Mouse (Mus musculus) forebrain, embryonic 11.5 days (tissue): ENCODE results near the gene Tsn. TPM values are rescaled to one million over a fixed set of nuclear protein-coding genes. Genes with fewer than 3 reads are reported as not detected.

ENCODE experiments used
- ATAC-seq: fragments of 200-750 bp; cut with Nextera tagmentation; replicated peaks from 2 replicates; pipeline ENCODE4 v1.8.0; 2017; ENCODE audit warnings: moderate TSS enrichment; ENCODE audit not compliant: low FRiP score
- DNase-seq: peaks from one replicate; pipeline ENCODE4 v3.0.0-alpha.2; 2017; ENCODE audit warnings: low spot score
- H3K27ac ChIP-seq: fragments of 300-500 bp; sonication (generic); 2 replicates; pipeline ENCODE4 v1.5.1; 2014; ENCODE audit warnings: low read depth, low read length
- H3K27me3 ChIP-seq: fragments of 300-500 bp; sonication (generic); 2 replicates; pipeline ENCODE4 v1.6.1; 2014; ENCODE audit warnings: mild to moderate bottlenecking, low read length, mixed read lengths; ENCODE audit not compliant: control insufficient read depth, insufficient read depth
- H3K36me3 ChIP-seq: fragments of 300-500 bp; sonication (generic); 2 replicates; pipeline ENCODE4 v1.6.1; 2014; ENCODE audit warnings: mild to moderate bottlenecking, low read length, moderate library complexity, mixed read lengths; ENCODE audit not compliant: control insufficient read depth, insufficient read depth
- H3K4me1 ChIP-seq: fragments of 300-500 bp; sonication (generic); replicated peaks from 2 replicates; pipeline ENCODE4 v1.6.1; 2014; ENCODE audit warnings: low read length, mixed read lengths; ENCODE audit not compliant: control insufficient read depth, insufficient read depth
- H3K4me2 ChIP-seq: fragments of 300-500 bp; sonication (generic); 2 replicates; pipeline ENCODE4 v1.6.1; 2014; ENCODE audit warnings: low read depth, mild to moderate bottlenecking, low read length, moderate library complexity, mixed read lengths; ENCODE audit not compliant: severe bottlenecking
- H3K4me3 ChIP-seq: fragments of 300-500 bp; sonication (generic); 2 replicates; pipeline ENCODE4 v1.5.1; 2014; ENCODE audit warnings: low read depth, low read length
- H3K9ac ChIP-seq: fragments of 300-500 bp; sonication (generic); 2 replicates; pipeline ENCODE4 v1.6.1; 2014; ENCODE audit warnings: low read length
- H3K9me3 ChIP-seq: fragments of 300-500 bp; sonication (generic); 2 replicates; pipeline ENCODE4 v1.6.1; 2016; ENCODE audit warnings: low read length, mixed read lengths; ENCODE audit not compliant: control insufficient read depth
- WGBS: fragments of 180-500 bp; shearing (Covaris S2); extraction: QIAGEN DNeasy Blood & Tissue Kit; methylation state at CpG from one replicate; pipeline ENCODE4 v1.1.7; 2014; 5-methylcytosine and 5-hydroxymethylcytosine counted together
- polyA plus RNA-seq: library from polyadenylated mRNA; unstranded; fragments of >200 nt; fragmentation: Nextera tagmentation; extraction: Ambion mirVana; gene quantifications from 2 replicates; pipeline ENCODE4 v1.2.1, GENCODE M21; 2014

The Tsn gene
- polyA plus RNA-seq: 388 TPM in 2 replicates

GRCm38 (mm10) chr1:118311622-118312326, at the start of gene Tsn:
Gene Tsn (minus strand): TSS chr1:118311739.
- Histone ChIP-seq H3K36me3 (no peaks in the 10 kb centered on the region), H3K27ac (peak within 1 kb of the TSS; percentile 77), H3K4me2 (peak within 1 kb of the TSS; percentile 65), H3K9me3 (no peaks in the 10 kb centered on the region), H3K27me3 (no peaks in the 10 kb centered on the region), H3K4me3 (peak within 1 kb of the TSS; percentile 76), H3K9ac (peak within 1 kb of the TSS; percentile 81), H3K4me1 (no peaks in the 10 kb centered on the region; the same call in 1 of the 2 replicates)
- WGBS: 54% methylated on average over 12 of the region's 12 CpGs
- DNase-seq: no peak
- peak; percentile 31 for ATAC-seq

GRCm38 (mm10) chr1:118359071-118359761, 47.7 kb upstream of the Tsn start:
- H3K4me1 ChIP-seq: no peaks in the 10 kb centered on the region
- no peak overlapping the region for H3K9ac ChIP-seq
- no peaks in the 10 kb centered on the region for H3K27me3 ChIP-seq
- ATAC-seq (no peak), DNase-seq (no peak)
- H3K36me3 ChIP-seq: no peaks in the 10 kb centered on the region
- H3K27ac ChIP-seq: no peak overlapping the region
- H3K4me2 ChIP-seq: no peak overlapping the region
- 72% methylated on average over 6 of the region's 6 CpGs for WGBS
- no peak overlapping the region for H3K4me3 ChIP-seq
- no peaks in the 10 kb centered on the region for H3K9me3 ChIP-seq

- Histone ChIP-seq H3K9ac (no peak overlapping the region), H3K9me3 (no peaks in the 10 kb centered on the region), H3K27ac (no peak overlapping the region), H3K4me1 (no peaks in the 10 kb centered on the region), H3K36me3 (no peaks in the 10 kb centered on the region), H3K4me3 (no peak overlapping the region), H3K27me3 (no peaks in the 10 kb centered on the region), H3K4me2 (no peak overlapping the region)
- ATAC-seq (no peak), DNase-seq (no peak)
- WGBS: 87% methylated on average over 3 of the region's 3 CpGs
Observed at GRCm38 (mm10) chr1:118349922-118350321, 38.4 kb upstream of the Tsn start.

- H3K4me3 ChIP-seq: no peak overlapping the region
- no peak overlapping the region for H3K9ac ChIP-seq
- H3K27ac ChIP-seq: no peak overlapping the region
- DNase-seq (no peak), ATAC-seq (no peak)
- no peaks in the 10 kb centered on the region for H3K36me3 ChIP-seq
- H3K9me3 ChIP-seq: no peaks in the 10 kb centered on the region
- no peaks in the 10 kb centered on the region for H3K4me1 ChIP-seq
- no peaks in the 10 kb centered on the region for H3K27me3 ChIP-seq
- no peak overlapping the region for H3K4me2 ChIP-seq
- WGBS: 41% methylated on average over 6 of the region's 6 CpGs
Observed at GRCm38 (mm10) chr1:118343649-118344435, 32.3 kb upstream of the Tsn start.

GRCm38 (mm10) chr1:118337921-118338320, 26.4 kb upstream of the Tsn start:
- Histone ChIP-seq H3K4me1 (no peaks in the 10 kb centered on the region), H3K4me3 (no peak overlapping the region), H3K36me3 (no peaks in the 10 kb centered on the region), H3K27ac (no peak overlapping the region), H3K27me3 (no peaks in the 10 kb centered on the region), H3K4me2 (no peak overlapping the region), H3K9me3 (no peaks in the 10 kb centered on the region), H3K9ac (no peak overlapping the region)
- 83% methylated on average over 5 of the region's 5 CpGs for WGBS
- DNase-seq (no peak), ATAC-seq (no peak)

GRCm38 (mm10) chr1:118335847-118336246, 24.3 kb upstream of the Tsn start:
- Histone ChIP-seq H3K27ac (no peak overlapping the region), H3K9ac (no peak overlapping the region), H3K4me3 (no peak overlapping the region), H3K4me2 (no peak overlapping the region), H3K9me3 (no peaks in the 10 kb centered on the region), H3K36me3 (peaks cover 6% of the 10 kb centered on the region; the same call in 1 of the 2 replicates), H3K27me3 (no peaks in the 10 kb centered on the region), H3K4me1 (no peaks in the 10 kb centered on the region)
- ATAC-seq (no peak), DNase-seq (no peak)

GRCm38 (mm10) chr1:118334749-118335713, 23.5 kb upstream of the Tsn start:
- DNase-seq (no peak), ATAC-seq (no peak)
- 85% methylated on average over 9 of the region's 9 CpGs for WGBS
- Histone ChIP-seq H3K4me2 (no peak overlapping the region), H3K4me1 (no peaks in the 10 kb centered on the region), H3K9ac (no peak overlapping the region), H3K36me3 (peaks cover 6% of the 10 kb centered on the region; the same call in 1 of the 2 replicates), H3K27ac (no peak overlapping the region), H3K4me3 (no peak overlapping the region), H3K27me3 (no peaks in the 10 kb centered on the region), H3K9me3 (no peaks in the 10 kb centered on the region)
